Mouse (Mus musculus) CD4-positive naive resting alpha-beta T cell, adult 57 days (primary cell): Measurements from ENCODE around the gene Olfr1034. TPM values are rescaled to one million over a fixed set of nuclear protein-coding genes. Genes with fewer than 3 reads are reported as not detected.

Source experiments
- total RNA-seq: library from RNA; stranded (reverse); gene quantifications from one replicate; pipeline ENCODE4 v1.2.4, GENCODE M21; 2023

Olfr1034 gene
- total RNA-seq = not detected

GRCm38 (mm10) chr2:86045561-86045960 lies at the start of gene Olfr1034:
Olfr1034 (plus strand) TSS chr2:86045861.

DNA sequence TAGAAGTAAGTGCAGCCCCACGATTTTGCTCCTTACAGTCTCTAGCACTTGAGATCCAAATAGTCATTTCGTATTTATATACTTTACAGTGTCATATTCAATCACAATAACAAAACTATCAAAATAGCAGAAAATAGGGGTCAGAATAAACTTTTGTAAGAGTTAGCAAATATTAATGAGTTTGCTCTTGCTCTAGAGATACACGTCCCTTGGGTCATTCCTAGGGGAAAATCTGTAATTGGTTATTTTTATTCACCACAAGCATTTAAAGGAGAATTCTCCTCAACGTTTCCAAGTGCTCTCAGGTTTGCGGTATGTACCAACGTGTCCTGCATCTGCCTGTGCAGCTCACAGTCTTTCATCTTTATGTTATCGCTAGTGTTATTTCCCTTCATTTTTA lies 40.4 kb upstream of the Olfr1034 start, which contains the start of gene Olfr1032:
Olfr1032 (plus strand) TSS at position 301 of the 400 bp plus-strand sequence.

DNA sequence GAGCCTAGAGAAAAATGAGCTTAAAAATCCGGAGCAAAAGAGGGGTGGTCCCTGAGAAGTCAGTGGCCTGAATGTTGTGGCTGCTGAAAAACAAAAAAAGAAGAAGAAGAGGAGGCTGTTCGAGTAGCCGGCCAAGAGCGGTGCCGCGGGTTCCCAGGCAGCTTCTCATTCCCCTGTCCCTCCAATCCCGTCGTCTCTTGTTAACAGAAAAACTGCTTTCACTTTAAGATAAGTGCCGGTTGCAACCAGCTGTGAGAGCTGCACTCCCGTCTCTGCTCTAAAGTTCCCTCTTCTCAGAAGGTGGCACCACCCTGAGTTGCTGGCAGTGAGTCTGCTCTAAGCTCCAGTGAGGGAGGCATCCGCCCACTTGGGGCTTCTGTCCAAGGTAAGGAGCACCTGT lies 25.3 kb upstream of the Olfr1034 start, which contains the start of gene Olfr1033:
Olfr1033 (plus strand) TSS at position 228 of the 400 bp plus-strand sequence.

GRCm38 (mm10) chr2:86073692-86074091 lies 28.0 kb downstream of the Olfr1034 start, which contains the start of gene Olfr1036:
Olfr1036 (plus strand) TSS chr2:86073992.

DNA sequence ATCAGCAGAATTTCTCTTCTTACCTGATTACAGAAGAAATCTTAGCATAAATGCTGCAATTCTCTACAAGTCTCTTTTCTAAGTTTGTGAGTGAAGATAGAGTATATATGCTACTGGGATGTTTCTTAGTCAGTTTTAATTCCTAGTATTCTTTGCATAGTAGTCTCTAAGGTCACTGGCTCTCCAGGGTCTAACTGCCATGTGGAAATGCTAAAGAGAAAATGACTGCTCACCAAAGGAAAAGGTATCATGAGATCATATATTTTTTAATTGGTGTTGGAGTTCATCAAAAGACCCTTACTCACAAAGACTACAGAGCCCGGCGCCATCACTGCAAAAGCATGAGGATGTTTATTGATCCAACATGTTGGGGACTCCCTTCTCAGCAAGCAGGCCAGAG lies 41.6 kb downstream of the Olfr1034 start, which contains the start of gene Olfr1037:
Olfr1037 (minus strand) TSS at position 101 of the 400 bp plus-strand sequence.

Other genes starting within 250 kb of the Olfr1034 start
- not detected for gene Olfr1016, start 243.3 kb upstream of the Olfr1034 start, total RNA-seq
- not detected for gene Olfr1018, start 227.4 kb upstream of the Olfr1034 start, total RNA-seq
- not detected for gene Olfr1019, start 200.4 kb upstream of the Olfr1034 start, total RNA-seq
- not detected for gene Olfr1020, start 198.8 kb upstream of the Olfr1034 start, total RNA-seq
- gene Olfr1022, start 177.3 kb upstream of the Olfr1034 start, total RNA-seq = not detected
- not detected for gene Olfr1023, start 160.2 kb upstream of the Olfr1034 start, total RNA-seq
- not detected for gene Olfr1024, start 140.8 kb upstream of the Olfr1034 start, total RNA-seq
- gene Olfr1025-ps1, start 130.7 kb upstream of the Olfr1034 start, total RNA-seq = not detected
- not detected for gene Olfr1026, start 124.3 kb upstream of the Olfr1034 start, total RNA-seq
- gene Olfr1028, start 95.4 kb upstream of the Olfr1034 start, total RNA-seq = not detected
- gene Olfr1029, start 72.0 kb upstream of the Olfr1034 start, total RNA-seq = not detected
- not detected for gene Olfr1030, start 66.6 kb upstream of the Olfr1034 start, total RNA-seq
- gene Olfr1031, start 55.6 kb upstream of the Olfr1034 start, total RNA-seq = not detected
- gene Olfr1032, start 40.3 kb upstream of the Olfr1034 start, total RNA-seq = not detected
- gene Olfr1033, start 25.2 kb upstream of the Olfr1034 start, total RNA-seq = not detected
- gene Olfr1036, start 28.1 kb downstream of the Olfr1034 start, total RNA-seq = not detected
- gene Olfr1037, start 41.5 kb downstream of the Olfr1034 start, total RNA-seq = not detected
- gene Olfr1039, start 90.1 kb downstream of the Olfr1034 start, total RNA-seq = not detected
- not detected for gene Olfr1040, start 100.9 kb downstream of the Olfr1034 start, total RNA-seq
- not detected for gene Olfr1042, start 116.0 kb downstream of the Olfr1034 start, total RNA-seq
- not detected for gene Olfr1043, start 121.7 kb downstream of the Olfr1034 start, total RNA-seq
- gene Olfr1044, start 132.0 kb downstream of the Olfr1034 start, total RNA-seq = not detected
- gene Olfr52, start 139.8 kb downstream of the Olfr1034 start, total RNA-seq = not detected
- not detected for gene Olfr1045, start 157.1 kb downstream of the Olfr1034 start, total RNA-seq
- gene Olfr1046, start 173.5 kb downstream of the Olfr1034 start, total RNA-seq = not detected
- gene Olfr1047, start 185.5 kb downstream of the Olfr1034 start, total RNA-seq = not detected
- not detected for gene Olfr1048, start 194.4 kb downstream of the Olfr1034 start, total RNA-seq
- not detected for gene Olfr1049, start 212.5 kb downstream of the Olfr1034 start, total RNA-seq
- gene Olfr1051, start 233.2 kb downstream of the Olfr1034 start, total RNA-seq = not detected
- gene Olfr1052, start 246.6 kb downstream of the Olfr1034 start, total RNA-seq = not detected